Mouse (Mus musculus): Measurements from ENCODE around the gene Akap6. TPM values are rescaled to one million over a fixed set of nuclear protein-coding genes. Genes with fewer than 3 reads are reported as not detected.

The Akap6 gene
- polyA plus RNA-seq, 1 experiment, result 0.78 TPM

DNA sequence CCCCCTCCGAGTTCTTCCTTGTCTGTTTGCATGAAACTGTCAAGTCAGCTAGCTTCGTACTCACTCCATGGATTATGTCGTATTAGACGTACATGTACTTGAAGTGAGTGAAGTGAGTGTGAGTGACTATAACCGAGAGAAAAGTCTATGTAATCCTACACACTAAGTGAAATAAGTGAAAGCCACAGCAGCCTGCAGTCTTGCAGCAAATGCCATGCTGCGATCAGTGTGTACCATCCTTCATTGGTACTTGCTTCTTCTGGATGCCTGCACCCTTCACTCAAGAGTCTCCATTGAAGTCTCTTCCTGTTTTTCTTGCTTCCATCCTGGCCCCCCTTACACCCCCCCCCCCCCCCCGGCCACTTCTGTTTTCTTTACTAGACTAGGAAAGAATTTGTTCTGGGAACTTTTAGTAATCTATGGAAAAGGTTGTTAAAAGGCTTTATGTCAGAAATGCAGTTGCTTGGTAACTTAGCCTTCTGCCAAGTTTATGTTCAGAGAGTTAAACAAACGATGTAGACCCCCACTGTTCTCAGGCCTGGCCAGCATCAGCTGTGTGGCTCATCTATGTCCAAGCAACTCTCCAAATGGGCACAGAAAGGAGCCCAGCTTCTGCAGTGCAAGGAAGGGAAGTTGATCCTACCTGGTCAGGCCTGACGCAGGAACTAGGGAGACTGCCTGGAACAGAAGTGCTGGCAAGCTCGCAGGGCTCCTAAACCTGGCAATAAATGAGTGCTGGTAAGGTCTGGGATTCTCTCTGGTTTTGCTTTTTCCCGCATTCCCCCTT, 73.5 kb downstream of the Akap6 start:
- no peaks in the 10 kb centered on the region for H3K4me1 ChIP-seq (replicated peaks; ENCODE audit: control insufficient read depth, insufficient read depth, low read length)
- no peak overlapping the region for H3K27ac ChIP-seq (ENCODE audit: control insufficient read depth, insufficient read depth, low read length)
- H3K27me3 ChIP-seq (ENCODE audit: control insufficient read depth, insufficient read depth, low read length), result no peaks in the 10 kb centered on the region
- TF ChIP-seq POLR2A (IDR thresholded peaks at IDR 0.05; ENCODE audit: control insufficient read depth, extremely low read depth, insufficient read depth, low read length, poor library complexity) (no peak), CTCF (IDR thresholded peaks at IDR 0.05; ENCODE audit: borderline replicate concordance, control insufficient read depth, extremely low read depth, insufficient read depth, low read length, poor library complexity) (no peak)
- no peaks in the 10 kb centered on the region for H3K36me3 ChIP-seq (ENCODE audit: control insufficient read depth, insufficient read depth, low read length)
- WGBS, result 67% methylated on average over 11 of the region's 11 CpGs
- DNase-seq, result no peak
- no peak overlapping the region for H3K4me3 ChIP-seq (ENCODE audit: control insufficient read depth, insufficient read depth, low read length)

DNA sequence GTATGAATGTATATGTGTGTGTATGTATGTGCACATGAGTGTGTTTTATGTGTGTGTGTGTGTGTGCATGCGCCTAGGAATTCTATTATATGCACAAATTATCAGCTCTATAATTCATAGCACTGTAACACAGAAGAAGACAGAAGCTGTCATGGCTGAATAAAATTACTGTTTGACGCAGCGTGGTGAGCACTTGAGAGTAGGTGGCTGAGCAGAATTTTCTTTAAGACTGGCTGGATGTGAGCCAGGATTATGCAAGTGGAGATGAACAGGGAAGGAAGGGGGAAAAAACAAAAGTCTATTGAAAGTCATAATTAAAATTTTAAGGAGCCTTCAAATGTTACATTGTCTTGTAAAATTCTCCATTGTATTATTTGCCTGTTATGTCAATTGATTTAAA, 74.7 kb downstream of the Akap6 start:
- 88% methylated on average over 3 of the region's 3 CpGs for WGBS
- no peak for TF ChIP-seq POLR2A (IDR thresholded peaks at IDR 0.05; ENCODE audit: control insufficient read depth, extremely low read depth, insufficient read depth, low read length, poor library complexity)
- no peak for TF ChIP-seq CTCF (IDR thresholded peaks at IDR 0.05; ENCODE audit: borderline replicate concordance, control insufficient read depth, extremely low read depth, insufficient read depth, low read length, poor library complexity)
- DNase-seq, result no peak

DNA sequence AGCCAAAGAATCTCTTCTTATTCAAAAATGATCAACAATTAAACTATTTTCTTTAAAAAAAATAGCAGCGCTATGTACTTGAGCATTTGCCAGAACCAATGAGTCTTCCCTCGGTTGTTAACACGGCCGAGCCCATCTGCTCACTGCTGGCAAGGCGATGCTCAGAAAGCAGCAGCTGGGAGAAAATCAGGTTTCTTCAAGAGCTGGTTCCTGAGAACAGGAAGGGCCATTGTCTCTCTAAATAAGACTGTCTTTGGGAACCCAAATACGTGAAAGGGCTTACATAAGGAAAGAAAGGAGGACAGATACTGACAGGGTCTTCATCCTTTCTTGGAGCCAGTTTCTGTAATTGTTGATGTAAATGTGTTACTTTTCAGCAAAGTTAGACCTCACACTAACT, 75.2 kb downstream of the Akap6 start:
- TF ChIP-seq CTCF (IDR thresholded peaks at IDR 0.05; ENCODE audit: borderline replicate concordance, control insufficient read depth, extremely low read depth, insufficient read depth, low read length, poor library complexity) (no peak), POLR2A (IDR thresholded peaks at IDR 0.05; ENCODE audit: control insufficient read depth, extremely low read depth, insufficient read depth, low read length, poor library complexity) (no peak)
- no peak for DNase-seq
- no peak overlapping the region for H3K27ac ChIP-seq (ENCODE audit: control insufficient read depth, insufficient read depth, low read length)
- 90% methylated on average over 6 of the region's 6 CpGs for WGBS
- H3K36me3 ChIP-seq (ENCODE audit: control insufficient read depth, insufficient read depth, low read length), result no peaks in the 10 kb centered on the region
- no peak overlapping the region for H3K4me3 ChIP-seq (ENCODE audit: control insufficient read depth, insufficient read depth, low read length)
- H3K4me1 ChIP-seq (replicated peaks; ENCODE audit: control insufficient read depth, insufficient read depth, low read length), result no peaks in the 10 kb centered on the region
- no peaks in the 10 kb centered on the region for H3K27me3 ChIP-seq (ENCODE audit: control insufficient read depth, insufficient read depth, low read length)

More for the DNA sequence above, 74.7 kb downstream of the Akap6 start:
- H3K36me3 ChIP-seq (ENCODE audit: control insufficient read depth, insufficient read depth, low read length), result no peaks in the 10 kb centered on the region
- H3K4me1 ChIP-seq (replicated peaks; ENCODE audit: control insufficient read depth, insufficient read depth, low read length), result no peaks in the 10 kb centered on the region
- no peak overlapping the region for H3K4me3 ChIP-seq (ENCODE audit: control insufficient read depth, insufficient read depth, low read length)
- no peaks in the 10 kb centered on the region for H3K27me3 ChIP-seq (ENCODE audit: control insufficient read depth, insufficient read depth, low read length)
- H3K27ac ChIP-seq (ENCODE audit: control insufficient read depth, insufficient read depth, low read length), result no peak overlapping the region

DNA sequence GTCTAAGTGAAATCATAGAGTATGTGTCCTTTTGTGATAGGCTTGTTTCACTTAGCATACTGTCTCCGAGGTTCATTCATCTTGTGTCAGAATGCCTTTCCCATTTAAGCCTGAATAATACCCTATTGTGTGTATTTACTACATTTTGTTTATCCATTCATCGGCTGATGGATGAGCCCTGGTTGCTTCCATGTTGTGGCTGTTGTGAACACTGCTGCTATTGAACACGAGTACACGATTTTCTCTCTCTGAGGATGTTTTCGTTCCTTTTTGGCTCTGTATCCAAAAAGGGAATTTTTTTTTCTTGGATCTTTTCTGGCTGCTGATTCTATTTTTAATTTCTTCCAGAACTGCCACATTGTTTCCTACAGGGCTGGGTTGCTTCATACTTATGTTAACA, 81.0 kb downstream of the Akap6 start:
- no peak for TF ChIP-seq POLR2A (IDR thresholded peaks at IDR 0.05; ENCODE audit: control insufficient read depth, extremely low read depth, insufficient read depth, low read length, poor library complexity)
- no peak for TF ChIP-seq CTCF (IDR thresholded peaks at IDR 0.05; ENCODE audit: borderline replicate concordance, control insufficient read depth, extremely low read depth, insufficient read depth, low read length, poor library complexity)
- Histone ChIP-seq H3K27me3 (ENCODE audit: control insufficient read depth, insufficient read depth, low read length) (no peaks in the 10 kb centered on the region), H3K27ac (ENCODE audit: control insufficient read depth, insufficient read depth, low read length) (no peak overlapping the region), H3K36me3 (ENCODE audit: control insufficient read depth, insufficient read depth, low read length) (no peaks in the 10 kb centered on the region), H3K4me3 (ENCODE audit: control insufficient read depth, insufficient read depth, low read length) (no peak overlapping the region), H3K4me1 (replicated peaks; ENCODE audit: control insufficient read depth, insufficient read depth, low read length) (peaks cover 2% of the 10 kb centered on the region; the same call in 1 of the 2 replicates)
- WGBS, result 76% methylated on average over 5 of the region's 5 CpGs
- DNase-seq, result no peak

DNA sequence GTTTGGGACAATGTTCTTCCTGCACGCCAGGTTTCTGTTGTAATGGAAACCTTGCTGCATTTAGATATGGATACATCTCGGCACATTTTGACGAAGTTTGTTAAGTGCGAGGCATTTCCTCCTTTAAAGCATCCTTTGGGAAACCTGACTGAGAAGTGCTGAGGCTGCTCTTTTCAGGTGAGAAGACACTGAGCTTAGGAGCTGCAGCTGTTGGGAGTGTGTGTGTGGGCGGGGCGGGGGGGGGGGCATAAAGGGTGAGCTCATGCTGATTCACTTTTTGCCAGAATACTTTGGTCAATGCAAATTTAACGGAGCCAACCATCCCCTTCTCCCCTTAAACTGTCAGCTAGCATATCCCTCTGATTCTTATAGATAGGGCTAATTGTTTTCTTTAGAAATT, 81.9 kb downstream of the Akap6 start:
- Histone ChIP-seq H3K27ac (ENCODE audit: control insufficient read depth, insufficient read depth, low read length) (no peak overlapping the region), H3K36me3 (ENCODE audit: control insufficient read depth, insufficient read depth, low read length) (no peaks in the 10 kb centered on the region), H3K4me3 (ENCODE audit: control insufficient read depth, insufficient read depth, low read length) (no peak overlapping the region), H3K27me3 (ENCODE audit: control insufficient read depth, insufficient read depth, low read length) (no peaks in the 10 kb centered on the region), H3K4me1 (replicated peaks; ENCODE audit: control insufficient read depth, insufficient read depth, low read length) (peaks cover 2% of the 10 kb centered on the region; the same call in 1 of the 2 replicates)
- no peak for DNase-seq
- WGBS, result 83% methylated on average over 7 of the region's 7 CpGs
- no peak for TF ChIP-seq CTCF (IDR thresholded peaks at IDR 0.05; ENCODE audit: borderline replicate concordance, control insufficient read depth, extremely low read depth, insufficient read depth, low read length, poor library complexity)
- TF ChIP-seq POLR2A (IDR thresholded peaks at IDR 0.05; ENCODE audit: control insufficient read depth, extremely low read depth, insufficient read depth, low read length, poor library complexity), result no peak

DNA sequence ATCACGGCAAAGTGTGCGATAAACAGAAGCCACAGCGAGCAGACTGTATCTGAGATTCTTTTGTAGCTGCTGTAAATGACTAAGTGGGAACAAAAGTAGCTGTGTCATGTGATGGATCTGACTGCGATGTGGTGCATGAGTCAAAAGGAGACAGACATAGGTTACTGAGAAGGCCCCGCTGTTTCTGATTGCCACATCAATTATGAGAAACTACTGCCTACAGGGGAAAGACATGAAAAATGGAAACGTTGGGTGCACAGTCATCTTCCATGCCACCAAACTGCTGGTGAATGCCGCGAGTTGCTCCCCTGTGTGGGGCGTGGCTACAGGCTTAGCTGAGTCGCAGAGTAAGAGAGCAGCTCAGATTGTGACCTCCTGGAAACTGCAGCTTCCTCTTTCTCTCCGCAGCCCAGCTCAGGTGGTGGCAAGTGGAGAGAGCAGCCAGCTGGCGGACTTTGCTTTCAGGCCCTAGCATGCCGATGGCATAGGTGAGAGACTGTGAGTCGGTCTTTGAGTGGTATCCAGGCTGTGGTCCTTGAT, 83.8 kb downstream of the Akap6 start:
- no peak overlapping the region for H3K4me3 ChIP-seq (ENCODE audit: control insufficient read depth, insufficient read depth, low read length)
- no peak for TF ChIP-seq POLR2A (IDR thresholded peaks at IDR 0.05; ENCODE audit: control insufficient read depth, extremely low read depth, insufficient read depth, low read length, poor library complexity)
- TF ChIP-seq CTCF (IDR thresholded peaks at IDR 0.05; ENCODE audit: borderline replicate concordance, control insufficient read depth, extremely low read depth, insufficient read depth, low read length, poor library complexity), result no peak
- 2% methylated on average over 14 of the region's 14 CpGs for WGBS
- no peaks in the 10 kb centered on the region for H3K36me3 ChIP-seq (ENCODE audit: control insufficient read depth, insufficient read depth, low read length)
- peak; percentile 56 for DNase-seq
- peaks cover 2% of the 10 kb centered on the region; the same call in 1 of the 2 replicates for H3K4me1 ChIP-seq (replicated peaks; ENCODE audit: control insufficient read depth, insufficient read depth, low read length)
- no peak overlapping the region for H3K27ac ChIP-seq (ENCODE audit: control insufficient read depth, insufficient read depth, low read length)
- no peaks in the 10 kb centered on the region for H3K27me3 ChIP-seq (ENCODE audit: control insufficient read depth, insufficient read depth, low read length)

Data from thymus, adult 2 months (tissue).